Mouse (Mus musculus) right cerebral cortex, adult 2 months (tissue): ENCODE results near the gene Nup54.

ENCODE experiments used
- DNase-seq, 2 experiments: peaks; one replicate each; pipeline ENCODE4 v3.0.0; 2021 to 2022; ENCODE audit warnings: low spot score in 2 of 2

The Nup54 gene

DNA sequence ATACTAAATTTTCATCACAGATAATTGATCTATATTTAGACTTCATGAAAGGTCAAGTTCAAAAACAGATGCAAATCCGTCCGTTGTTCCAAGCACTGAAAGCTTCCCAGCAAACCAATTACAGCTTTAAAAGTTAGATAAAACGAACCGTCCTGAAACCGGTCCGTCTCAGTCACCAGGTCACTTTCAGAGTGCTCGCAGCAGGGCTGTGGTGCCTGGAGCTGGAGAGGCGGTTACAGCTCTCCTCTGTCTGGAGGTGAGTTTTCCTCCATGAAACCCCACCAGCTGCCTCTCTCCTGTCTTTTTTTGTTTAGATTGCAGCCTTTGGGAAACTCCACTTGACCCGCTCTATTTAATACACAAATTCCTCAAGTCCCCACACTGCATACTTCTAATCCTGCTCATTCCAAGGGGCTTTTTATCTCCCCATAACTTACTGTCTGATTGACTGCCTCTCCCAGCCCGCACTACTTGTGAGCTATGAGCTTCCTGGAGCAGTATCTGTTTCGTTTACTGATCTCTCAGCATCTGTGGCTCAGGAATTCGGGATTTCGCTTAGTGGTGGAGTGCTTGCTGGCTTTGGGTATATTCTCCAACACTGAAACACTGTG lies 58.1 kb downstream of the Nup54 start:
- DNase-seq, result no peak

DNA sequence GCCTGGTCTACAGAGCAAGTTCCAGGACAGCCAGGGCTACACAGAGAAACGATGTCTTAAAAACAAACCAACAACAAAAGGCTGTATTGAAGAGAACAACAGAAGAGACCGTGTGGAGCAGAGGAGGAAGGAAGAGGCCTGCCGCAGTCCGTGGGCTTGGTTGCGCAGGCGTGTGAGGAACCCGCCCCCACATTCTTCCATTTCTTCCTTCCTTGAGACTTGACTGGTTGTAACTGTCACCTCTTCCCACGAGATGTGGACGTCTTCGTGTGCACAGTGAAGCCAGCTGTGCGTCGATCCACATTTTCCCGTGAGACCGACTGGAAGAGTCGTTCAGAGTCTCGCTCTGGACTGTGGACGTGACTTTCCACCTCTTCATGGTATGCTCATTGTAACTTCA lies 59.7 kb downstream of the Nup54 start:
- DNase-seq, result no peak

DNA sequence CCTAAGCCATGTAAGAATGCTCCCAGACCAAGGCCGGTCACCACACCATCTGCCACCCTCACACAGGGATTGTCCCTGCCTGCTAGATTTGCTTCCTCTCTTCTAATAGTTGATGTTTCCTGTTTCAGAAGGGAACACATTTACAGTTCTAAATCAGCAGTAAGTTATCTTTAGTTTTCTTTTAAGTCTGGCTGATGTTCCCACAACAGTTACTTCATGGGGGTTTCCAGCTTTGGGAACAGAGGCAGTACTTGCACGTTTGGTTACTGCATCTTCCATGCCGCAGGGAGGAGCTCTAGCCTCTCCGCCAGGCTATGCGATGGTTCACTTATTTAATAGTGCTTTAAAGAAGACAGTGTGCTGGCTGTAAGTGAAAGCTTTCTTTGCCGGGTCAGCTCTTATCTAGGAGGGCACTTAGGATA lies 60.3 kb downstream of the Nup54 start:
- no peak for DNase-seq

GRCm38 (mm10) chr5:92372605-92373004 lies 62.4 kb downstream of the Nup54 start:
- DNase-seq, result no peak

GRCm38 (mm10) chr5:92371361-92371976 lies 63.5 kb downstream of the Nup54 start:
- no peak for DNase-seq

DNA sequence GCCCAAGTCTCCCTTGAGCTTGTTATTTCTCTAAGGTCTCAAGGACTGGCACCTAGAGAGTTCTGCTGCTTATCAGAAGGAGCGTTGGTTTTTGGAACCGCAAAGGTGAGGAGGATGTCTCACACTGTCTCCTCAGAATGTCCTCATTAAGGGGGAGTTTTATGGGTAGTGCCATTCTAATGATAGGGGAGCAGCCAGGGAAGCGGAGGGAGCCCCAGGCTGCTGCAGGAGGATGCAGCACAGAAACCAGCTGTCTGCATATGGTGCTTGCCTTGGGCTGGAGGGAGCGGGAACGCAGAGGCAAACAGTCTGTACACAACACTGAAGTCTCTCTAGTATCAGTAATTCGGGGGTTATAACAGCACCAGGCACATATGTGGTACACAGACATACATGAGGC lies 64.1 kb downstream of the Nup54 start:
- no peak for DNase-seq

DNA sequence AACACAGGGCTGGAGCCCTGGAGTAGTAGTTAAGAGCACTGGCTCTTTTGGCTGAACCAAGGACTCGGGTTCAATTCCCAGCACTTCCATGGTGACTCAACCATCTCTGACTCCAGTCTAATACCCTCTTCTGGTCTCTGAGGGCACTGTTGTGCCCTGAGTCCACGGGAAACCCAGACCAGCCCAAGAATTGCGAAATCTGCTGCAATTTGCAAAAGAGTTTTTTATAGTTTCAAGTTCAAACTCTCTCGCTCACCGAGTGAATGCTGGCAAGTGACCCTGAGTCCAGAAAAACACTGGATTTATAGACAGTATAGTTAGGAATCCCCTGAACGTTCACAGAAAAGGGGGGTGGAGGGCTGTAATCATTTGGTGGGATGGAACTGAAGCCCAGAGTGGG lies 64.6 kb downstream of the Nup54 start:
- DNase-seq, result no peak

DNA sequence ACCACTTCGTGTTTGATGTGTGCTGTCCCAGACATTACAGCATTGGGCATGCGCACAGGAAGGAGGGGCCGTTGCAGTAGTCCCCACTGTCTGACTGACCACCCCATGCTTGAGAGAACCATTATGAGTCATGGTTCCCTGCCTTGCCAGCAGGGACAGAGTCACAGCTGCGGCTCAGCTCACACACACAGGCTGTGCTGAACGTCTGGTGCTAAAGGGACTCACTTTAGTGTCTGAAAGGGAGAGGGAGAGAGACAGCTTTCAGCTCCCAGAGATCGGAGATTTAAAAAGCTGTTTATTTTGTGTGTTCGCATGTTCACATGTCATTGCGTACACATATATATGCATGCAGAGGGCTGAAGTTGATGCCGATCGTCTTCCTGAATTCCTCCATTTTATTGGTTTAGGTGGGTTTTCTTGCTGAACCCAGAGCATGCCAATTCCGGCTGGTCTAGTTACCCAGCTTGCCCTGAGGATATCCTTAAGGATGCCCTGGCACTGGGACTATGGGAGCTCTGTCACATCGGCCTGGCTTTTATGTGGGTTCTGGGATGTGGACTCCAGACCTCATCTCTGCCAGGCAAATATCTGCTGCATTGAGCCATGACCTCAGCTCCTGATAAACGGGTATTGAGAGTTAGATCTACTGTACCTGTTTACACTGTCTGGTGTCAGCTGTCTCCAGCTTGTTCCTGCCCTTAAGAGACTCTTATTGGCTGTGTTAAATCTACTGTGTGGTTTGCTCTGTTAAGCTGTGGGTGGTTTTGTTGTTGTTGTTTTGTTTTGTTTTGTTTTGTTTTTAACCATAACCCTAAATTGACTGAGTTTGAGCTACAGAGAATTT lies 65.6 kb downstream of the Nup54 start:
- DNase-seq, result peak; percentile 46

DNA sequence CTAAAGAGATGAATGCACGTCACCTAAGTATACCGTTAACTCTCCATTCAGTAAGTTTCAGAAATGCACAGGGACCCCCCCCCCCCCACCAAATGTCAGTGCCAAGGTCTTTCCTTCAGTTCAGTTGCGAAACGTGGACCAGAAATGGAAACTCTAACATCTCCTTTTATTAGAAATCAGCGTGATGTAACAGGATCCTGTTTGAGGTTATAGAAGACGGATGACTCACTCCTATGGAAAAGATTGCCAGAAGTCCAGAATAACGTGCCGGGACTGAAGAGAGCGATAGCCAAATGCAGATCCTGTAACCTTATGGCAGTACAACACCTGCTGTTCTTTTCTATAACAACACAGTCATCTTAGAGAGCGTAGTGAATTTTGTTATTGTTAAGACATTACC lies 66.6 kb downstream of the Nup54 start:
- DNase-seq, result no peak

GRCm38 (mm10) chr5:92366565-92366964 lies 68.5 kb downstream of the Nup54 start:
- DNase-seq, result no peak
